Mouse (Mus musculus) heart, adult 18-20 months (tissue): ENCODE measurements around the gene Clvs2. TPM values are rescaled to one million over a fixed set of nuclear protein-coding genes. Genes with fewer than 3 reads are reported as not detected.

Experiments used
- DNase-seq, 2 experiments: peaks; one replicate each; pipeline ENCODE4 v3.0.0; 2021 to 2022; ENCODE audit warnings: mixed read lengths in 1 of 2
- long read RNA-seq, 2 experiments: library from polyadenylated mRNA; stranded (forward); transcript quantifications; one replicate each; pipeline ENCODE4 v2.0.0; 2021
- total RNA-seq, 2 experiments: library from RNA; stranded (reverse); gene quantifications; 2 replicates each; pipeline ENCODE4 v1.2.3; 2021

Gene Clvs2
- total RNA-seq = not detected
- long read RNA-seq, experiment 1 = 0 reads
- long read RNA-seq, experiment 2 = 0 reads

DNA sequence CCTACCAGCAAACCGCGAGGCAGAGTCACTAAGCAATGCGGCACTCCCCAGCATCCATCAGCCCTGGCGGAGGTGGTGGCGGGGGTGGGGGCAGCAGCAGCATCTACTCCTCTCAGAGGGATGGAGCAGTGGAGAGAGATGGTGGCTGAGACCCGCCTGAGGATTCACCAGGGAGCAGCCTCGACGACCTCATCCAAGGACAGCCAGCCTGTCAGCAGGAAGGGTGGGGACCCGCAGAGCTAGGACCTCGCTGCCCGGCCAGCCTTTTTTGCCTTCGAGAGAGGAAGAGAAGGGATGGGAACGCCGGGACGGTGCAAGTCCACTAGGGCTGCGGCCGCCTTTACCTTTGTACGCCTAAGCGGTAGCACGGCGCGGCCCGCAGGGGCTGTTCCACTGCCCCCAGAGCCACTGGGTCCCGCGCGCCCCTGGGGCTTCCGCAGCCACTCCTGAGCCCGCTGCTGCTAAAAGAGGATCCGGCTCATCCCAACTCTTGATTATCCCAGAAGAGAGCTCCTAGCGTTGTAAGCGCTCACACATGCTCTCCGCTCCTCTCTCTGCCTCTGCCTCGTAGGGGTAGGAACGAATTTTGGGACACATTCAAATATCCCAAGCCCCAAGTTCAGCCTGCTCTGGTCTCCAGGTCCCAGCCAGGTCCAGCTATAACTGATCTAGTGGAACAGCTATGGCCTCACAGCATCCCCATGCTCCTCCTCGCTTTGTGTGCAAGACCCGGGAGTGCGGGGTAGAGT lies at the start of gene Clvs2:
Gene Clvs2, minus strand, starts transcription at position 639 of the 749 bp plus-strand sequence.
- DNase-seq = no peak

DNA sequence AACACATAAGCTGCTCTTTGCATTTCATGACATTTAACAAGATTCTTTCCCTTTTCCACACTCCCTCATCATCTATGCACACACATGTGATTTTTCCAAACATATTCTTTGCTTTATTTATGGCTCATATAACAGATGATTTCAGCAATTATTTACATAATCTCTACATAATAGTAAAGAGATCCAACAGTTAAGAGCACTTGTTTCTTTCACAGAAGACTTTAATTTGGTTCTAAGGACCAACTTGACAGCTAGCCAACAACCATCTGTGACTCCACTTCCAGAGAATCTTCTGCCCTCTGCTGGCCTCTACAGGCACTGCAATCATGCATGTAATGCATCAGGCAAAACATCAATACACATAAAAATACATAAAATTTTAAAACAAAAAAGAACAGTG lies 28.6 kb upstream of the Clvs2 start:
- peak in 1 of 2 experiments; percentile 41 for DNase-seq

DNA sequence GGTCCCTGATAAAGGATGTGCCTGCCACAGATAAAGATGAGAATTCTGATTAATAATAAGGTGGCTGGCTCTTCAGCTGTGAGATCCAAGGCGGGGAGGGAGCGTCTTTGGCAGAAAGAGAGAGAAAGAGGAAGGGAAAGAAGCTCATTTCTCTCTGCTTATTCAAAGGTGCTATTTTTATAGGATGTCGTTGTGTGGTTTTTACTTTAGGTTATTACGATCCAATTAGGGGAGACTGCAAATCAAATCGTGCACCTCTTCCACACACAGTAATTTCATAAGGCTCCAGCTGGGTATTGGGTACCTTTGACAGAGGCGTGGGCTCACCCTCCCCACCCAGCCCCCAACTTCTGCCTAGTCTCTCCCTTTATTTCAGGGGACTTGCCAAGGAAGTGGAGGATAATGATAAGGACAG lies 985 bp downstream of the Clvs2 start:
- no peak for DNase-seq

DNA sequence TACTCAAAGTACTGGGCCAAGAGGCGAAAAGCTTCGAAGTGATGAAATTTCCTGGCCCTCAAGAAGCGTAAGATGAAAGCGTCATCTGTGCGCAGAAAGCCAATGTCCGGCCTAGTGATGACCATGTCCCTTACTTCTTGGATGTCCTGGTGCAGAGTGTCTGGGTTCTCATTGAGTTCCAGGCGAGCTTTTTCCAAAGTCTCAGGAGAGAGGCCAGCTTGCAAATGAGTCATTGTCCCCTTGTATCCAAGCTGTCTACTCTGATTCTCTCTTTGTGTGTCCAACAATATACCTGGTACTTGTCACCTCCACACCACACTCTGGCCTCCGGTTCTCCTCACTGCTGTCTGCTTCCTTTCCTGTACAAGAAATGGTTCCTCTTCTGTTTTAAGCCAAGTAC lies 1.9 kb downstream of the Clvs2 start:
- no peak for DNase-seq

DNA sequence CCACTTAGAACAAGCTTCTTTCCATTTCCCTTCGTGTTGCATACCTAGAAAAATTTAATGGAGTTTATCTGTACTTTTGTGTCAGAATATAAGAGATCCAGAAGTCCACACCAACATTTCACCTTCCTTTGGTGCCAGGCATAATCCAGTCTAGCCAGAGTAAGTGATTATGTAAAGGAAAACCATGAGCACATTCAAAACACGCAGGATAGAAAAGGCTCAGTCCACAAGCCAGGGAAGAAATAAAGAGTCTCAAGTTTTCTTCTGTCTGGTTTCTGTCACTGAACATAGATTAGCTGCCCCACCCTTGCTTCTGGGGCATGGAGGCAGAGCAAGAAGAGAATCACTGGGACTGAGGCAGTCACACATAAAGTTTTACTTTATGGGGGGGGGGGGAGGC lies 8.4 kb downstream of the Clvs2 start:
- no peak for DNase-seq

DNA sequence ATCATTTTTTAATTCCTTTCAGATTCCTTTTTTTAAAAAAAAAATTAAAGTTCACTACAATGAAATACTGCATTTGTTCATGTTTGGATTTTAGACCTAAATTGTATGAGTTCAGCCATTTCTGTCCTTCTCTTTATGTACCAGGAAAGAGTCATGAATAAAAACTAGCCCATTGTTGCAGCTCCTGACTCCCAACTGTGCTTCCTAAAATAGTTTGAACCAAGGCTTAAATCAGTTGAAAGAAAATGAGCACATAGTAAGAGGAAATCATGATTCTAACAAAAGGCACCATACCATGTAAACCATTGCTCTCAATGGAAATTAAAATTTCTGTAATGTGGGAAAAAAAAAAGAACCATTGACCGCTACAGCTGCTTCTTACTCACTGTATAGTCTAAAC lies 11.4 kb downstream of the Clvs2 start:
- DNase-seq = no peak

DNA sequence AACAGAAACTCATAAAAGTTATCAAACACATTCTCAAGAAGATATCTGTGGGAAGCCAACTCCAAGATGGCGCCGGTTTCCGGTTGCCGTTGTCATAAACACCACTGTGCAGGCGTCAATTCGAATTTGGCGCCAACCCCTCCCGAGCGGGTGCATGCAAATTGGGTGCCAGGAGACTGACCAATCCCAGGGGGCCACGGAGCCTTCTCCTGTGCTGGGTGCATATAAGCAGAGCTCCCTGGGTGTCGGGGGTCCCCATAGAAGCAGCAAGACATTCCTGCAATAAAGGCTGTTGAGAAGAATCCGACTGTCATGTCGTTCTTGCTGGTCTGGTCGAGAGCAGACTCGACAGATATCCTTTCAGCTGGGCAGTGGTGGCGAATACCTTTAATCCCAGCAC lies 31.8 kb downstream of the Clvs2 start:
- DNase-seq = no peak

DNA sequence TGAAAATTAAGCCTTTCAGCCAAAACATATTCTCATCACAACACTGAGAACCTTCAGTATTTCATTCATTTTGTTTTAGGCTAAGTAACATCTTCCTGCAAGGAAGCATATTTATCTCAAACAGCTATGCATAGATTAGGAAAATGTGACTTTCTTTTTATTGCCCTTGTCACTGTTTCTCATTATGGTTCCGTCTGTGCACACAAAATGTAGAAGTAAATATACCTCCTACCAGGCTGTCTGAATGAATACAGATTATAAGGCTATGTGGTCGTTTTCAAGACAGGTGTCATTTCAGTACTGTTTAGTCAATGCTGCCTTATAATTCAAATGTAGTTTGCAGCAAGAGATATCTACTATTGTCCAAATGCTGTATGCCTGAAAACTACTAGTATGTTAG lies 35.8 kb downstream of the Clvs2 start:
- no peak for DNase-seq

DNA sequence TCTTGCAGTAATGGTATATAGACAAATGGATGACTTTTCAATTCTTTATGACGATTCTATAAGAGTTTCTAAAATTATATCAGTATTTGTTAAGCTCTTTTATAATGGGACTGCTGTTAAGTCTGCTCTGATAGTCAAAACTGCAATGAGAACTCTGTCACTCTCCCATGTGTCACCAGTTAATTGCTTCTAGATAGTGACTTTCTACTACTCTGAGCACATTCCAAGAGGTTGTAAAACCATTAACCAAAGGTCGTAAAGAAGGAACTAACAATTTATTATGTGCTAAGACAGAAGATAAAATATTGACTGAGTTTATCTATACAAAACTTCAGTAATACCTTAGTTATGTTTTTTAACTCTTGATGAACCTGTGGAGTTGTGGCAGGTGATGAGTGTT lies 37.5 kb downstream of the Clvs2 start:
- no peak for DNase-seq

DNA sequence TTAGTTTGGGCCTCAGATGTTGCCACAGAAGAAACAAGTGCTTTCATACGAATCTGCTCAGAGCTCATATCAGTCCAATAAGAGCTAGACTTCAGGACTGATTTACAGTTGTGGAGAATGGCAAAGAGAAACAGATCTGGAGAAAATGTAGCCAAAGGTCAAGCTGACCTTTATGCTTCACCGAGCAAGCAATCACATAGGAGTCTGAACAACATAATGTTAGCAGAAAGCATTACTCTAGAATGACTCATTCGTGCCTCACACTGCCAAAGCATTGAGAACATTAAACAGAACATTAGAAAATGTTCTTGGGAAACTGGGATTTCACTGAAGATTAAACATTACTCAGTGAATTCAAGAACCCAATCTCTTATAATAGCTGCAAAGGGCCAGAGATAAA lies 66.5 kb downstream of the Clvs2 start:
- DNase-seq = no peak

DNA sequence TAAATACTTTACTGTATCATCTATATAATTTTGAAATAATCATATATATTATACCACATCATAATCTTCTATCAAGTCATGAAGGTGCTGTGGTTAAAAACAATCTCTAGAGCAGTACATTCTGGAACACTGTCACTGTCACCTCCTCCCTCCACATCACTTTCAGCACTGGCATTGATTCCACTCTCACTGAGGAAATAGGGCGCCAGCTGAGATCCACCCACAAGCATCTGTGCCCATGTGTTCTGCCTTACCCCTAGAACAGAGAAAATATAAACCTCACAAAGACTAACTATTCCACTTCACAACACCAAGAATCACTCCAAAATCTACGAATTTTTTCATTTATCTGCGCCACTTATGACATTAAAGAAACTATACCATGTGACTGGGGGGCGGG lies 84.2 kb downstream of the Clvs2 start:
- DNase-seq = no peak

Other genes starting within 250 kb of the Clvs2 start
- not detected for gene Sult3a2, start 161.9 kb upstream of the Clvs2 start, total RNA-seq
- gene Sult3a1, start 233.0 kb upstream of the Clvs2 start, total RNA-seq = not detected